Mouse (Mus musculus) intestine, embryonic 14.5 days (tissue): ENCODE measurements at regions not wholly inside any gene's neighbourhood (a gene's known extent, or its start where the extent isn't known, plus 50 kb on each side); places are given as distances from the start of the nearest gene placed in this dataset.

Source experiments
- ATAC-seq: fragments of 200-750 bp; cut with Nextera tagmentation; replicated peaks from 2 replicates; pipeline ENCODE4 v1.8.0; 2017; ENCODE audit warnings: low read depth, moderate number of reproducible peaks, moderate TSS enrichment, moderate library complexity; ENCODE audit not compliant: low FRiP score, low TSS enrichment
- DNase-seq: peaks from one replicate; pipeline ENCODE4 v3.0.0-alpha.2; 2018; ENCODE audit warnings: low spot score
- H3K27ac ChIP-seq: fragments of 300-500 bp; sonication (generic); 2 replicates; pipeline ENCODE4 v1.5.1; 2014; ENCODE audit warnings: low read depth, mild to moderate bottlenecking, control low read depth
- H3K27me3 ChIP-seq: fragments of 300-500 bp; sonication (generic); replicated peaks from 2 replicates; pipeline ENCODE4 v1.6.1; 2014; ENCODE audit warnings: low read length, control low read depth; ENCODE audit not compliant: control insufficient read depth, insufficient read depth
- H3K36me3 ChIP-seq: fragments of 300-500 bp; sonication (generic); 2 replicates; pipeline ENCODE4 v1.6.1; 2014; ENCODE audit warnings: low read length, control low read depth; ENCODE audit not compliant: control insufficient read depth, insufficient read depth
- H3K4me1 ChIP-seq: fragments of 300-500 bp; sonication (generic); replicated peaks from 2 replicates; pipeline ENCODE4 v1.6.1; 2014; ENCODE audit warnings: low read length, control low read depth, mixed read lengths; ENCODE audit not compliant: control insufficient read depth, insufficient read depth
- H3K4me2 ChIP-seq: fragments of 300-500 bp; sonication (generic); 2 replicates; pipeline ENCODE4 v1.6.1; 2014; ENCODE audit warnings: low read length
- H3K4me3 ChIP-seq: fragments of 300-500 bp; sonication (generic); 2 replicates; pipeline ENCODE4 v1.5.1; 2014; ENCODE audit warnings: low read depth, low read length, control low read depth, mixed read lengths
- H3K9ac ChIP-seq: fragments of 300-500 bp; sonication (generic); 2 replicates; pipeline ENCODE4 v1.6.1; 2014; ENCODE audit warnings: mild to moderate bottlenecking, low read length
- H3K9me3 ChIP-seq: fragments of 300-500 bp; sonication (generic); 2 replicates; pipeline ENCODE4 v1.6.1; 2016; ENCODE audit warnings: low read length, control low read depth; ENCODE audit not compliant: control insufficient read depth
- WGBS: fragments of 180-500 bp; shearing (Covaris S2); extraction: QIAGEN DNeasy Blood & Tissue Kit; methylation state at CpG from one replicate; pipeline ENCODE4 v1.1.7; 2014; 5-methylcytosine and 5-hydroxymethylcytosine counted together

DNA sequence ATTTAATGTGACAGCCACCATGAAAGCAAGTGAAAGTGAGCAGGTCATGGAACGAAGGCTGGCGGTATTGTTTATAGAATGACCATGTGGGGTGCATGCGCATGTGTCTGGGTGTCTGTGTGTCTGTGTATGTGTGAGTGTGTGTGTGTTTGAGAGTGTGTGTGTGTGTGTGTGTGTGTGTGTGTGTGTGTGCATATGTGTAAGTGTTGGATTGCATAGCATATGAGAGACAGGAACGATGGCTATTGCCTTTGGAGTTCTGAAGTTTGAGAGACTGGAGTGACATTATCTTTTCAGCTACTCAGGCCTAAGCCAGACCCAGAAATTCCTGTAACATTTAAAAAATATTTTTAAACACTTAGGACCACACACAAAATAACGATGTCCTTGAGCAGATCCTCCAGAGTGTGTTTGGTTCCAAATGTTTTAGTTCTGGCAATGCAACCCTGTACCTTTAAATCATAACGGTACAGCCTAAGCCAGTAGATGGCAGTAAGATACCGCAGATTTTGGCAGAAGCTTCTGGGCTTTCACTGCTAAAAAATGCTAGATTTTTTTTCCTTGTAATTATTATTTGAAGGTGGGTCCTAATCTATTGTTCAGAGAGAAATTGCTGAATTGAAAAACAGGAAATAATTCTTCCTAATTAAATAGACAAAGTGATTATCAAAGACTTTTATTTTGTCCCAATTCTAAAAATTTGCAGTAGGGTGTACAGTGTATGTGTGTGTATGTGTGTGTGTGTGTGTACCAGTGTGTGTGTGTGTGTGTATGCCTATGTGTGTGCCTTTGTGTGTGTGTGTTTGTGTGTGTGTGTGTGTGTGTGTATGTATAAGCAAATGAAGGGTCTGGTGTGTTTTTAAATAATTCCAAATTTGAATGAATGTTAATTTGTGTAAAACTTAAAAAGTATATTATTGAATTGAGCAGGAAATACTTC, 228.0 kb upstream of the Arrdc4 start:
- ATAC-seq (no peak; the same call in 1 of the 2 replicates), DNase-seq (peak; percentile 61)
- no peak overlapping the region for H3K4me2 ChIP-seq
- no peak overlapping the region for H3K4me3 ChIP-seq
- H3K36me3 ChIP-seq, result no peaks in the 10 kb centered on the region
- H3K9me3 ChIP-seq, result no peaks in the 10 kb centered on the region
- no peak overlapping the region for H3K9ac ChIP-seq
- no peak overlapping the region for H3K27ac ChIP-seq
- 36% methylated on average over 7 of the region's 7 CpGs for WGBS
- no peaks in the 10 kb centered on the region for H3K27me3 ChIP-seq
- 0 out of 2 replicates have a peak, but pooled peaks cover 2% of the 10 kb centered on the region for H3K4me1 ChIP-seq

DNA sequence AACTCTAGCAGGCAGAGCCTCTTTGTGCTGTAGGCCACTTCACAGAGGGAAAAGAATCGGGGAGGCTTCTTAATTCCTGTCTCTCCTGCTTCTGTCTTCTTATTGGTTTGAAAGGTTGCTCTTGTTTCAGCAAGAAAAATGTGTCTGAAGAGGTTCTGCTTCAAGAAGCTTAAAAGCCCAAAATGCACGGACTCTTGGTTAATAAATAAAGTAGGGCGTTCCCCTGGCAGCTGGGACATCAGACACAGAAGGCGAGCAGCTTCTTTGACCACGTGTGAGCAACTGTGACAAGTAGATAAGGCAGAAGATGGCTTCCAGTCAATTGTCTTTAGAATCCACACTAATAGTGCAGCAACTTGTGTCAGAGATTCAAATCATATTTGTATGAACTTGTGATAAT, 226.9 kb upstream of the Arrdc4 start:
- WGBS, result 42% methylated on average over 5 of the region's 5 CpGs
- no peak for ATAC-seq
- H3K9me3 ChIP-seq, result no peaks in the 10 kb centered on the region

DNA sequence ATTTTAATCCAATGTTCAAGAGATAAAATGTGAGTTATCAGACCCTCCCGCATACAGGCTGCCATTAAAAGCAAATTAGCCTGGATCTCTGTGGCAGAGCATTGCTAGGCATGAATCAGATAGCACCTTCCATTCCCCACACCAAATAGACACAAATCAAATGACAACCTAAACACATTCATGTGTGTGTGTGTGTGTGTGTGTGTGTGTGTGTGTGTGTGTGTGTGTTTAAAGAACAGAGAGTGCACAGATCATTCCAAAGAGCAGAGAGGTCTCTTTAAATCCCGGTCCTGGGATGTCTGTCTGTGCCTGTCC, 226.5 kb upstream of the Arrdc4 start:
- Histone ChIP-seq H3K4me3 (no peak overlapping the region), H3K27me3 (no peaks in the 10 kb centered on the region), H3K27ac (no peak overlapping the region), H3K9me3 (no peaks in the 10 kb centered on the region), H3K36me3 (no peaks in the 10 kb centered on the region), H3K4me1 (0 out of 2 replicates have a peak, but pooled peaks cover 2% of the 10 kb centered on the region), H3K4me2 (no peak overlapping the region), H3K9ac (no peak overlapping the region)
- no peak for ATAC-seq
- 54% methylated on average over 2 of the region's 2 CpGs for WGBS
- no peak for DNase-seq

More for the DNA sequence above, 226.9 kb upstream of the Arrdc4 start:
- Histone ChIP-seq H3K4me3 (no peak overlapping the region), H3K36me3 (no peaks in the 10 kb centered on the region), H3K4me2 (no peak overlapping the region), H3K27ac (no peak overlapping the region), H3K4me1 (0 out of 2 replicates have a peak, but pooled peaks cover 2% of the 10 kb centered on the region), H3K9ac (no peak overlapping the region), H3K27me3 (no peaks in the 10 kb centered on the region)
- DNase-seq, result no peak

DNA sequence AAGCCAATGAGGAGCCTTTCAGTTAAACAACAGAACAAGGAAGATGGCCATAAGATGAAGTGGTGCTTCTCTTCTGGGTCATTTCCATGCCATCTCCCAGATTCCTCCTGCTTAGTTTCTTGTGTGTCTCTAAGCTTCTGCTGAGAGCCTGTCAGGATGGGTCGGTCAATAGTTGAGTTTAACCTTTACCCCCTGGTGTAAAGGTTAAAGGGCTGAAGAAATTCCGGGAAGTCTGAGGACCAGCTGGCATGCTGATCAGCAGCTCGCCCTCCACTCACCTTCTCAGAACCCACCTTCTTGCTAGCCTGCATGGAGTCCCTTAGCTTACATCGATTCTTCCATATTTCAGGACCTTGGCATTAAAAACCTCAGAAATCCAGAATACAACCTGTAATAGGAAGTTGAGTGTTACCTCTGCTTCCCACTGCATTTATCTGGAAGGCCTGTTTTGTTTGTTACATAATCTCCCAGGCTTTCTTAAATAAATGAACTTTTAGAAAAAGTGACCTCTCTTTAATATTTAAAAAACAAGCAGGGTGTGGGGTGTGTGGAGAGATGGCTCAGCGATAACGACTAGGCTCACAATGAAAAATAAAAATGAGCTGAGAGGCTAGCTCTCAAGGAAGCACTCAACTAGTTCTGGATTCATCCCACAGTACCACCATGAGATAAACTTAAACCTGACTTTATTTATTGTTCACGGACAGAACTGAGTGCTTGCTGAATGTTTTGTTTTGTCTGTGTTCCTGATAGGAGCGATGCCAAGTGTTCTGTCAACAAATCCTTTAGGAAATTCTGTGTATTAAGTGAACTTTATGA, 225.9 kb upstream of the Arrdc4 start:
- WGBS, result 69% methylated on average over 8 of the region's 8 CpGs
- Histone ChIP-seq H3K9ac (no peak overlapping the region), H3K36me3 (no peaks in the 10 kb centered on the region), H3K4me1 (0 out of 2 replicates have a peak, but pooled peaks cover 2% of the 10 kb centered on the region), H3K27me3 (no peaks in the 10 kb centered on the region), H3K9me3 (no peaks in the 10 kb centered on the region), H3K27ac (no peak overlapping the region), H3K4me2 (no peak overlapping the region), H3K4me3 (no peak overlapping the region)
- ATAC-seq (no peak), DNase-seq (no peak)

DNA sequence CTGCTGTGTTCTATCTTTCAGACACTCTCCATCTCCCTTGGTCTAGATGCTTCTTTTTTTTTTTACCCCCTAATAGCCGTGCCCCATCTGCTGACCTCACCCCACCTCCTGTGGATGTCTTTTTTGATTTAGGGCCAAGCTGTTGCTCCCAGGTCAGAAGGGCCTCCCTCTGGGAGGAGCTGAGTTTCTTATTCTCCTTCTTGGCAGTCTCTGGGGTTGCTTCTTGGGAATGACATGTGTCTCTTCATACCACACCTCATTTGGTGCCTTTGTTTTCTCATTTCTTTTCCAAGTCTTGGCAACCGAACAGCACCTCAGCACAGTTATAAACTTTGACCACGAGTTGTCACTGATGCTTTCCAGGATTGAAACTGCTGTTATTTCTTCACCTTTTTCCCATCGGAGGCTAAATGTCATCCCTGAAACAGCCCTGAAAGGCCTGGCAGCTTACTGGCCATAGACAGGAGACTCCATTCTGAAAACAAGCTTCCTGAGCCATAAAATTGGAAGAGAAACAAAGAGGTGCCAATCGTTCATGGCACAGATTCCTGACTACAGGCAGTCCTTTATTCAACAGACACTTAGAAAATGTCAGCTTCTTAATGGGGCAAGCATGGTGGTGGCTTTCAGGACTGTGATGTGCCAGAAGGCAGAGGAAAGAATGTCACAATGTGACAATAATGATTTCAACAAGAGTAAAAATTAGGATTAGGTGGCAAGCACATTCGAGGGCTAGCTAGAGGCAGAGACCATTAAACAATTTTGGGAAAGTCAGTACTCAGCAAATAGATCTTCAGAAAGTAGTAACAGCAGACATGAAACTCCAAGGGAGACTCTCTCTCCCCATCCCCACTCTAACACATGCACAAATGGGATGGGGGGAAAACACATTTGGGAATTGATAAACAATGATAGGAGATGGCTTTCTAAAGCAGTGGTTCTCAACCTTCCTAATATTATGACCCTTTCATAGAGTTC, 197.1 kb upstream of the Arrdc4 start:
- no peaks in the 10 kb centered on the region for H3K36me3 ChIP-seq
- 29% methylated on average over 6 of the region's 6 CpGs for WGBS
- H3K27me3 ChIP-seq, result no peaks in the 10 kb centered on the region
- no peak overlapping the region for H3K4me2 ChIP-seq
- H3K9ac ChIP-seq, result no peak overlapping the region
- H3K4me1 ChIP-seq, result no peaks in the 10 kb centered on the region
- H3K4me3 ChIP-seq, result no peak overlapping the region
- ATAC-seq (no peak), DNase-seq (no peak)
- H3K27ac ChIP-seq, result no peak overlapping the region
- H3K9me3 ChIP-seq, result no peaks in the 10 kb centered on the region

DNA sequence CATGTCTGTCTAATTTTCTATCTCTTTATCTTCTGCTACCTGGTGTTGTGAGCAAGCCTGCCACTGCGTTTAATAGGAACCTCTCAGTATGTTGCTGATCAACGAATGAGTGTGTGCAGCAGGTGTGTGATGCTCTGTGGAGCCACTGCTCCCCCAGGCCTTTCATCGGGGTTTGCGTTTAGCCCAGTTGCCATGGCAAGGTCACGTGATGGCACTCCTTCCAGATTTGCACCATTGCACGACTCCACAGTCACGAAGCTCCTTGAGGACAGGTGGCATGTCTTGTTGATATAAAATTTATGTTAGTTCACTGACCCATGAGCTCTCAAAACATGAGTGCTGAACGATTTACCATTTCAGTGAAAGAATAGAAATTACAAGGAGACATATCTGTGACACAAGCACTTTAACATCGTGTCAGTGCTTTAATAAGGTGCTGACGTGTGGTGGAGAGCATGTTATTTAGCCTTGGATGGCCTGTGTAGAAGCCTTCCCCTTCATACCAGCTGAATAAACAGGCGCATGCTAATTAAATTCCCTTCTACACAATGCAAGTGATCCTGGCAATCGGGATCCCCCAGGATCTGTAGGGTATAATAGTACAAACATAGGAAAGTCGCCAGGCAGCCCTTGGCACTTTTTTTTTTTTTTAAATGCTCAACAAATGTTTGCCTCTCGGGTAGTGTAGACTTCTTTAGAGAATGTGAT, 181.7 kb upstream of the Arrdc4 start:
- WGBS, result 70% methylated on average over 14 of the region's 14 CpGs
- ATAC-seq (no peak), DNase-seq (no peak)

DNA sequence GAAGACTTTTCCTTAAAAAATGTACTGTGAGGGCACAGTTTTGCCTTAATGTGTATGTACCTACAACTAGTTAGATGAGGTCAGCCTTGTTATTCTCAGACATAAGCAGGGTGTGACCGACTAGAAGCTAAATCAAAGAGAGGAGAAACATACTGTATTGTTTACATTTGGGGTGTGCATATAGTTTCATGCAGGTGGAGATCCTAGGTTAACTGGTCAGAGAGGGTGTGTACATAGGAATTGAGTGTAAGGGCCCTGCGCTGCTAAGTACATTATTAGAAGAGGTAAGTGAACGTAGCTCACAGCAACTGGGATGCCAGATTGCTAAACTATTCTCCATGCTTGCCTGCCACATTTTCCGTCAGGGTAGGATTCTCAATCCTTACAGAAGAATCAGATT, 180.6 kb upstream of the Arrdc4 start:
- WGBS, result 85% methylated on average over 4 of the region's 4 CpGs
- H3K27me3 ChIP-seq, result no peaks in the 10 kb centered on the region
- no peak for ATAC-seq

More for the DNA sequence above, 181.7 kb upstream of the Arrdc4 start:
- no peaks in the 10 kb centered on the region for H3K4me1 ChIP-seq
- H3K36me3 ChIP-seq, result no peaks in the 10 kb centered on the region
- H3K9ac ChIP-seq, result no peak overlapping the region
- no peaks in the 10 kb centered on the region for H3K9me3 ChIP-seq
- H3K27ac ChIP-seq, result no peak overlapping the region
- no peak overlapping the region for H3K4me3 ChIP-seq
- H3K27me3 ChIP-seq, result no peaks in the 10 kb centered on the region
- no peak overlapping the region for H3K4me2 ChIP-seq

More for the DNA sequence above, 180.6 kb upstream of the Arrdc4 start:
- H3K9ac ChIP-seq, result no peak overlapping the region
- H3K4me1 ChIP-seq, result no peaks in the 10 kb centered on the region
- H3K36me3 ChIP-seq, result no peaks in the 10 kb centered on the region
- H3K4me3 ChIP-seq, result no peak overlapping the region
- no peaks in the 10 kb centered on the region for H3K9me3 ChIP-seq
- H3K27ac ChIP-seq, result no peak overlapping the region
- no peak overlapping the region for H3K4me2 ChIP-seq
- DNase-seq, result no peak
